Mouse (Mus musculus): ENCODE measurements around the gene Hoxb5.

DNA sequence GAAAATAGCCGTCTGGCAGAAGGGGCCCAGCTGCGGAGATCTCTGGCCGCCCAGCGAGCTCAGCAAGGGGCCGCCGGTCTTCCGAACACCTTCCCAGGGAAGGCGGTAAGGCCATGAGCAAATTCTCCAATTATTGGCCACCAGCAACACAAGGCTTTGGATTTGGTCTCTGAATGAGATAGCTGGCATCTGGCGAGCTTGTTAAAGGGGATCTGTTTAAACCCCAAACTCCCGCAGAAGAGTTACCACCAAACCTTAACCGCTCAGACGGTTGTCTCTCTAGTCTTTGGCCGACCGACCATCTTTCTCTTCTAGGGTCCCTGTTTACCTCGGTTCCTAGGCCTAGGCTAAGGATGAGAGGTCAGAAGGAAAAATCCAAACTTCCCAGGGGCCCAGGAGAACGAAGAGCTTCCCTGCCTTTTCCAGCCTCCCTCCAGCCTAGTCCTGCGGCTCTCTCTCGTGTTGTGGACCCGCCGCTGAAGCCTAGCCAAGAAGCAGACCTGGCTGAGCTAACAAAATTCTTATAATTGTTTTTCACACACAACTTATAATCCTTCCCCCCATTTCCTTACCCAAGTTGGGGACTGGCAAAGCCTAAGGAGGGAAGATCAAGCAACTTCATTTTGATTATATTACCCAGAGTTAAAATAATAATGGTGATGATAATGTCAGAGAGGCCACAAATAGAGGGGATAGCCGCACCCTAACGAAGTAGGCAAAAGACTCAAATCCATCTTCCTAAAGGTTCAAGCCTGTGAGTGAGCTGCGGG lies 570 bp upstream of the Hoxb5 start:
- TF ChIP-seq GATA1 (IDR thresholded peaks at IDR 0.05; ENCODE audit: low read length) = no peak
- no peak for TF ChIP-seq TAL1 (IDR thresholded peaks at IDR 0.05; ENCODE audit: low read length)

Data from erythroblast, embryonic 14.5 days (primary cell).